Comparison of ENCODE assay signal across 8 mouse cellular contexts in the genomic region with DNA sequence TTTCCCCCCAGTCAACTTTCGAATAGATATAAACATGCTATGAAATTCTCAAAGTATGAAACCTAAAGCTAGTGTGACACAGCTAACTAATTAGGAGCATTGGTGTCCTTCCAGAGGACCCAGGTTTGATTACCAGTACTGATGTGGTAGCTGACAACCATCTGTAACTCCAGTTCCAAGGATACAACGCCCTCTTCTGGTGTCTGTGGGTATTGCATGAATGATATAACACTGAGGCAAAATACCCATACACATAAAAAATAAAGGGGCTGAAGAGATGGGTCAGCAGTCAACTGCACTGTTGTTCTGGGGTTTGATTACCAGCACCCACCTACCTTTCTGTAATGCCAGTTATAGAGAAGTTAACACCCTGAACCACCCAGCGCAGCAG. TPM values are rescaled to one million over a fixed set of nuclear protein-coding genes. Genes with fewer than 3 reads are reported as not detected.
DNase-seq lines count a peak whose midpoint lies in the region; ATAC-seq and TF ChIP-seq lines count a peak whose summit lies in the region.

No protein-coding gene starts in this region.

- intact Hi-C loops in gastrocnemius, adult 2 months (cut with DNase I) = no loop called here
- intact Hi-C loops in gastrocnemius, postnatal 14 days (cut with DNase I; ENCODE audit: low total_unique reads) = loop anchor here (5.0 kb wide), 1 partner anchor 35 kb away; no protein-coding TSS in a partner anchor

- H3K4me3 ChIP-seq in gastrocnemius, adult 2 months = no peak overlapping the region
- no peak overlapping the region for H3K4me3 ChIP-seq in embryonic facial prominence, embryonic 12.5 days

- no peak for ATAC-seq in embryonic facial prominence, embryonic 12.5 days (ENCODE audit: insufficient number of reproducible peaks, insufficient read depth, low FRiP score, low TSS enrichment)
- no peak for ATAC-seq in megakaryocyte-erythroid progenitor cell, adult 5-6 weeks (replicated peaks; ENCODE audit: low FRiP score, low TSS enrichment, poor library complexity, severe bottlenecking)

- H3K27me3 ChIP-seq in embryonic facial prominence, embryonic 12.5 days = no peaks in the 10 kb centered on the region

- peaks cover 23% of the 10 kb centered on the region for H3K4me1 ChIP-seq in embryonic facial prominence, embryonic 12.5 days

- WGBS in embryonic facial prominence, embryonic 12.5 days = 61% methylated on average over 3 of the region's 3 CpGs

- no peak overlapping the region for H3K4me2 ChIP-seq in embryonic facial prominence, embryonic 12.5 days (replicated peaks)

- peaks cover 21% of the 10 kb centered on the region for H3K36me3 ChIP-seq in embryonic facial prominence, embryonic 12.5 days

- H3K27ac ChIP-seq in gastrocnemius, adult 2 months = no peak overlapping the region
- H3K27ac ChIP-seq in embryonic facial prominence, embryonic 12.5 days = peak overlapping the region; percentile 78

- DNase-seq in gastrocnemius, adult 2 months = no peak
- DNase-seq in gastrocnemius, postnatal 14 days = no peak
- DNase-seq in 416B (ENCODE audit: low read depth) (peak; percentile 40), liver (peak; percentile 49)
- no peak for DNase-seq in adrenal gland, postnatal 10 days
- DNase-seq in frontal cortex, postnatal 10 days (ENCODE audit: low spot score in 2 of 2) = no peak

- H3K9ac ChIP-seq in embryonic facial prominence, embryonic 12.5 days = no peak overlapping the region

- H3K9me3 ChIP-seq in embryonic facial prominence, embryonic 12.5 days = no peaks in the 10 kb centered on the region

- TF ChIP-seq CTCF in gastrocnemius, adult 2 months (IDR thresholded peaks at IDR 0.05) = peak; percentile 51

RNA-seq across cellular contexts. Expression of a gene that starts 3.6 kb away (rescaled TPM):
- total RNA-seq in gastrocnemius, adult 2 months (2021) = 1 to 10 TPM; 6.8 to 9.4 TPM
- total RNA-seq in gastrocnemius, postnatal 14 days (2021) = 10 to 100 TPM; 25.5 to 28.7 TPM
- polyA plus RNA-seq in embryonic facial prominence, embryonic 12.5 days (2016; fragmentation: Nextera tagmentation; extraction: Ambion mirVana) = 130 and 135 TPM in 2 replicates
- 100 to 1,000 TPM in 1 of 2 experiments, 10 to 100 TPM in 1; 93.8 to 128 TPM for total RNA-seq in adrenal gland, postnatal 10 days (2021)
- total RNA-seq in megakaryocyte-erythroid progenitor cell, adult 5-6 weeks (2014; fragmentation: Nextera tagmentation) = 45.7 and 57.3 TPM in 2 replicates
- 21.0 and 49.2 TPM in 2 replicates for total RNA-seq in megakaryocyte-erythroid progenitor cell, adult 5-6 weeks (2017)

RNA-seq across cellular contexts. Expression of a gene that starts 22.5 kb away (rescaled TPM):
- total RNA-seq in gastrocnemius, adult 2 months (2021) = 10 to 100 TPM; 62.4 to 86.0 TPM
- total RNA-seq in gastrocnemius, postnatal 14 days (2021) = 10 to 100 TPM; 79.5 to 87.9 TPM
- 126 and 129 TPM in 2 replicates for polyA plus RNA-seq in embryonic facial prominence, embryonic 12.5 days (2016; fragmentation: Nextera tagmentation; extraction: Ambion mirVana)
- 100 to 1,000 TPM; 124 to 138 TPM for total RNA-seq in adrenal gland, postnatal 10 days (2021)
- 161 and 169 TPM in 2 replicates for total RNA-seq in megakaryocyte-erythroid progenitor cell, adult 5-6 weeks (2014; fragmentation: Nextera tagmentation)
- 156 and 170 TPM in 2 replicates for total RNA-seq in megakaryocyte-erythroid progenitor cell, adult 5-6 weeks (2017)

RNA-seq across cellular contexts. Expression of a gene that starts 22.7 kb away (rescaled TPM):
- 10 to 100 TPM; 34.9 to 36.0 TPM for total RNA-seq in gastrocnemius, adult 2 months (2021)
- total RNA-seq in gastrocnemius, postnatal 14 days (2021) = 10 to 100 TPM; 19.0 to 20.7 TPM
- 44.6 and 50.0 TPM in 2 replicates for polyA plus RNA-seq in embryonic facial prominence, embryonic 12.5 days (2016; fragmentation: Nextera tagmentation; extraction: Ambion mirVana)
- total RNA-seq in adrenal gland, postnatal 10 days (2021) = 10 to 100 TPM; 32.4 to 38.9 TPM
- total RNA-seq in megakaryocyte-erythroid progenitor cell, adult 5-6 weeks (2014; fragmentation: Nextera tagmentation) = 16.2 and 20.9 TPM in 2 replicates
- 36.7 and 41.7 TPM in 2 replicates for total RNA-seq in megakaryocyte-erythroid progenitor cell, adult 5-6 weeks (2017)

RNA-seq across cellular contexts. Expression of a gene that starts 25.3 kb away (rescaled TPM):
- total RNA-seq in gastrocnemius, adult 2 months (2021) = 1 to 10 TPM; 6.5 to 7.4 TPM
- 10 to 100 TPM; 12.8 to 15.2 TPM for total RNA-seq in gastrocnemius, postnatal 14 days (2021)
- polyA plus RNA-seq in embryonic facial prominence, embryonic 12.5 days (2016; fragmentation: Nextera tagmentation; extraction: Ambion mirVana) = 18.1 and 21.3 TPM in 2 replicates
- 10 to 100 TPM; 29.1 to 33.0 TPM for total RNA-seq in adrenal gland, postnatal 10 days (2021)
- total RNA-seq in megakaryocyte-erythroid progenitor cell, adult 5-6 weeks (2014; fragmentation: Nextera tagmentation) = 0.37 TPM in 1 of 2 replicates, not detected in the other
- not detected in 2 replicates for total RNA-seq in megakaryocyte-erythroid progenitor cell, adult 5-6 weeks (2017)

RNA-seq across cellular contexts. Expression of a gene that starts 32.5 kb away (rescaled TPM):
- total RNA-seq in gastrocnemius, adult 2 months (2021) = not detected
- total RNA-seq in gastrocnemius, postnatal 14 days (2021) = under 1 TPM; 0.35 to 0.68 TPM
- 24.1 and 25.0 TPM in 2 replicates for polyA plus RNA-seq in embryonic facial prominence, embryonic 12.5 days (2016; fragmentation: Nextera tagmentation; extraction: Ambion mirVana)
- total RNA-seq in adrenal gland, postnatal 10 days (2021) = 1 to 10 TPM; 4.2 to 7.2 TPM
- total RNA-seq in megakaryocyte-erythroid progenitor cell, adult 5-6 weeks (2014; fragmentation: Nextera tagmentation) = 1.9 and 2.8 TPM in 2 replicates
- 3.3 and 5.6 TPM in 2 replicates for total RNA-seq in megakaryocyte-erythroid progenitor cell, adult 5-6 weeks (2017)

Comparison
In these comparisons a context has a peak if more than half of its experiments do, and no peak if none do; other contexts are left out.
1. DNase-seq: peak in 416B (single experiment) and liver (single experiment); none in gastrocnemius, adult 2 months (single experiment), gastrocnemius, postnatal 14 days (single experiment), adrenal gland, postnatal 10 days (single experiment) and frontal cortex, postnatal 10 days (0 of 2).